Mouse (Mus musculus) B cell, adult 2 months (primary cell): ENCODE results near the gene Ispd.

Source experiments
- DNase-seq, 2 experiments: peaks; one replicate each; pipeline ENCODE4 v3.0.0; 2022

The Ispd gene

DNA sequence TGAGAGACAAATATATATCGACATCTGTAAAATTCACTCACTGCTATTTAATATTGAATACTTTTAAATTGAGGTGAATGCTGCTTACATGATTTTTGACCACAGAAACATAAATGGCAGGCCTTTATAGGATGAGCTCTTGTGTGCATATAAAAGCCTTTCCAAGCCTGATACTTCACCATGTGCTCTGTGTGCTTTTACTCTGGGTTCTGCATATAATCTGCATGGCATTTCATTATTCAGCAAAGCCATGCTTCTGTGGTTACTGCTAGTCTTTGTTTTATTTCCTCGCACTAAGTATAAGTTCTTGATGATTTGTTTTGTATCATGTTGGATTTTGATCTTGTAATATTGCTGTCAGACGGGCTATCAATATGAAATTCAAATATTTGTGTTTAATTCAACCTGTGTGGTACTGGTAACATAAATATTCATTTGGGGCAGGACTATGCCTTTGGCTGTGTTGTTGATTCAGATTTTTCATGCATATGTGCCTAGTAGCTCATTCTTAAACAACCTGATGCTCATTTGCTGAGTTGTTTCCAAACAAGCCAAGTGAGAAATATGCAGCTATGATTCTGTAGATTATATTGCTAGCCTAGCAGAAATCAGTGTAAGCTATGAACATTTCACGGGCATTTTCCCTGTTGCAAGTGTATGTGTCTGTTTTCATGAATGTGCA lies 189.3 kb downstream of the Ispd start:
- DNase-seq = no peak

DNA sequence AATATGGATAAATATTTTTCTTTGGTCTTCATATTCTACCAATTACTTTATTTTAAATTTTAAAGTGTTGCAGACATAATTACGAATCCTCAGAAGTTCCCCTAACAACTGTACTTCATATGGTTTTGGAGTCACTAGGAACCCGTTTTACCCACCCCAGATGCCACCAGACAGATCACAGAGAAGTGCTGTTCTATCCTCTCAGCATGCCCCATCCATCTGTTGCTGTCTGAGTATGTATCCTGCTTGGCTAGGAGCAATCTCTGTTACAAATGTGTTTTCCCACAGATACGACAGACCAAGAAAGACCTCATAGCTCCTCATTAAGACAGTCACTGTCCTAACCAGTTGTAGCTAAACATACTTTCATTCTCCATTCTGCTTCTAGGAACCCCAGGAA lies 203.6 kb downstream of the Ispd start:
- DNase-seq = no peak

DNA sequence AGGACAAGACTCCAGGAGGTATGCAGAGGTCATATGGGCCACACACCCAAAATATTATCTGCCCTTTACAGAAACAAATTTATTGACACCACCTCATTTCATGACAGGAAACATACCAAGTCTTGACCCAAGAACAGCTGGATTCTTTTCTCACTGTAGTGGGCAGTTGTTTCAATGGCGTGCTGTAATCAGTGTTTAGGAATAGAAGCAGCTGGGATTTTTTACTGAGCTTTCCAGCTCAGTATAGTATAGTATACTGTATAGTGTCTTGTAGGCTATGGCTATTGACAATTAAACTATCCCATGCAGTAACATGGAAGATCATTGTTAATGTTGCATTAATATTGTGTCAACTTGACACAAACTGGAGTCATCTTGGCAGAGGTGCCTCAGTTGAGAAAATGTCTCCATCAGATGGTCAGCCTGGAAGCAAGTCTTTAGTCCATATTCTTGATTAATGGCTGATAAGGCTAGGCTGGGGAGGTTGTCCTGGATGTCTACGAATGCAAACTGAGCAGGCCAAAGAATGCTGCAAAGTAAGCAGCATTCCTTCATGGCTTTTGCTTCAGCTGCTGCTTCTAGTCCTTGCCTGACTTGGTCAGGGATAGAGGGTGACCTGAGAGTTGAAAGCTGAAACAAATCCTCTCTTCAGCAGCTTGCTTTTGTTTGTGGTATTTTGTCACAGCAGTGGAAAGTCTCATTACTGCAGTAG lies 216.4 kb downstream of the Ispd start:
- no peak for DNase-seq

DNA sequence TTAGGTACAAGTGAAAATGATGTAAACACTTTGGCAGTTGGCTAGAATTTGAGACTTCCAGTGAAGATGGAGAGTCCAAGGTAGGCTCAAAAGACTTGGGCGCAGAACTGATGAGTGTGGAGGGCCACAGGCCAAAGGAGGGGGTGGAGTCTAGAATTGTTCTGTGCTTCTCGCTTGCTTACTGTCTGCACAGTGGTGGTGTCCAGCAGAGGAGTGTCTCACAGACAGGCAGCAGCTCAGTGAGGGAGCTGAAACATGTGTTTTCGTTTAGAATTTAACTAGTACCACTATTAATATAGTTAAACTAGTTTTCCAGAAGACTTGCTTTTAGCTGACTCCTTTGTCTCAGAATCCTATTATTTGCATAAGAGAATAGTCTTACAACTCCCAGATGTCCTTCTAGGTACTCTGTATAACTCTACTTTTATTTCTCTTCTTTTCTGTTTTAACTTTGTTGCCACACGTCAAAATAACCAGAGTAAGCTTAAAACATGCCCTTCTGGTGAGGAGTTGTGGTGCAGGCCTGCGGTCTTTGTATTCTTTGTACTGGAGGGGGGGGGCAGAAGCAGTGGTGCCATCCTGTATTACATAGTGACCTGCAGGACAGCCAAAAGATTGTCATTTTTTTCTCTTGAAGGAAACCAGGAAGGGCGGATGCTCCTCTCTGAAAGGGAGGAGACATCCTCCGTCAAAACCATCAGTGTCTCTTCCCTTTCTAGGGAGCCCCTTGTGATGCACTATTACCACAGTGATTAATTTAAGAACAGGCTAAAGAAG lies 240.9 kb downstream of the Ispd start:
- DNase-seq = no peak

DNA sequence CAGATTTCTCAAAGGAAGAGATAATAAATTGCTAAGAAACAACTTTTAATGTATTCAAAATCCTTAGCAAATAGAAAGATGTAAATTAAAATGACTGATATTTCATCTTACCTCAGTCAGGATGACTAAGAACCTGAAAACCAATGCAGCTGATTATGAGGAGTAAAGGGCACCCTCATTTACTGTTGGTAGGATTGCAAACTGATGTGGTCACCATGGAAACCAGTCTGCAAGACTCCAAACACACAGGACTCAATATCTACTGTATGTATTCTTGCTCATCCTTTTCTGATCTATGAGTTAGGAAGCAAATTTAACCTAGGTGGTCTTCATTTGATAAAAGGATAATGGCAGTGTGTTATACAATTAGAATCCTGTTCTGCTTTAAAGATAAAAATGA lies 246.0 kb downstream of the Ispd start:
- no peak for DNase-seq

DNA sequence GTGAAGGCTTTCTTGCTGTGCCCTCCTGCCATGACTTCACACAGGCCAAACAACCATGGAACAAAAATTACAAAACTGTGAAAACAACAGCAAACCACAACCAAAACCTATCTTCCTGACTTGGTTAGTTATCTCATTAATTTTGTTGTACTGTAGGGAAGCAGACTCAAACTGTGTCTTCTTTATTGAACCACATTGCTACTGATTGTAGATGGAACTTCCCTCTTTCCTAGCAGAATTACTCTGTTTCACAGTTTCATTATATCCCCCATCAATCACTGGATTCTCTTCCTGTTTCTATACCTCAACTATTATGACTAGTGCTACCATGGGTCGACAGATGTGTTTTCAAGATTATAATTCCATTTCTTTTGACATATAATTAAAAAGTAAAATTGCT lies 251.2 kb downstream of the Ispd start:
- DNase-seq = no peak

DNA sequence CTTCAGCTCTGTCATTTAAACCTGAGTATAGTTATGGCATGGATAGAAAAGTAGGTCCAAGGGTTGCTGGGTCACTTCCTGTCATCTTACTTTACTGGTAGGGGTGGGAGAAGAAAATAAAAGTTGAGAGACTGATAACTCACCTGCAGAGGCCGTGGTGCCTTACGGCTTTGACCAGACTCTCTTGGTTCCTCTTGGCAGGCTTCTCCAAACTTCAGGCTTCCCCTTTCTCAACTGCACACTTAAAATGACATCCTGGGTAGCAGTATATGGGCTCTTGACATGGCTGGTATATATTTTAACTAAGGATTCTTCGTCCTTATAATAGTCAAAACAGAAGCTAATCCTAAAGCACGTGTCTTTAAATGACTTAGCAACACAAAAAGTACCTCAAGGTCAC lies 266.3 kb downstream of the Ispd start:
- DNase-seq = no peak

DNA sequence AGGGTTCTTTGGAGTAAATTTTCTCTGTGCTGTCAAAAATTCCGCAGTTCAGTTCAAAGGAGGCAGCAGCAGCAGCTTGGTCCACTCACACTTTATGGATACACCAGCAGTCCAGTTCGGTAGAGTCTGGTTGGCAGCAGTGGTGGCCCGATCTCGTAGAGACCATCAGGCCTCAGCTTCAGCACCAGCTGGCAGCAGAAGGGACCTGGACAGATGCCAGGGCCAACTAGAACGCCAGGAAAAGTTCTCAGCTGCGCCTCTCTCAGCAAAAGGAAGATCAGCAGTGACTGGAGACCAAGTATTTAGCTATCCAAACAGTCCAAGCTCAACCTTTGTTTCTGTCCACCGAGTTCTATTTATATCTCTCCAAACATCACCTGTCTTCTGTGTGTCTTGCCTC lies 281.2 kb downstream of the Ispd start:
- DNase-seq = no peak

DNA sequence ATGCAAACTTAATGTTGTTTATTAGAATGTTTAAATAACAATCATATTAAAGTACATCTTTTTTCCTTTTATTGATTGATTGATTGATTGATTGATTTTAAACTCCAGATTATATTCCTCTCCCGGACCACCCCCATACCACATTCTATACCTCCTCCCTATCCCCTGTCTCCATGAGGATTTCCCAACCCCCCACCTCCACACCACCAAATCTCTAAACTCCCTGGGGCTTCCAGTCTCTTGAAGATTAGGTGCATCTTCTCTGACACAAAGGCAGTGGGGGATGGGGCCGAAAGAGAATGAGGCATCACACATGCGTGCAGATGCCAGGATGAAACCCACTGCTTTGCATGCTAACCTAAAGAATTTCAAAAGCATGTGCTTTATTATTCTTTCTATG lies 283.5 kb downstream of the Ispd start:
- DNase-seq = no peak

DNA sequence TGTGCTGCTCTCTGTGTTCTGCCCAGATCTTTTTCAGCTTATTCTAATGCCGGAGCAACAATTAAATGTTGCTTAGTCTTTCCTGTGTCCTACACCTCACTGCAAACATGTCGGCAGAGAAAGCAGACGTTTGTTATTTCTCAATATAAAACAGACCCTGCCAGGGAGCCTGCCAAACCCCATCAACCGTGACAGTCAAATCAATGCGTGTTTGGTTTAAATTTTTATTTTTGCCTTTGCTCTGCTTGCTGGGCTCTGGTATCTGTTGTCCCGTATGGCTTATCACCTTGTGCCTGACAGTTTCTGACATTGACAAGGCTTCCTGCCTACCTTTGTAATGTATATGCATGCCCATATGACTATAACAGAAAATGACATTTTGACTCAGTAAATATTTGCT lies 285.5 kb downstream of the Ispd start:
- DNase-seq = no peak

DNA sequence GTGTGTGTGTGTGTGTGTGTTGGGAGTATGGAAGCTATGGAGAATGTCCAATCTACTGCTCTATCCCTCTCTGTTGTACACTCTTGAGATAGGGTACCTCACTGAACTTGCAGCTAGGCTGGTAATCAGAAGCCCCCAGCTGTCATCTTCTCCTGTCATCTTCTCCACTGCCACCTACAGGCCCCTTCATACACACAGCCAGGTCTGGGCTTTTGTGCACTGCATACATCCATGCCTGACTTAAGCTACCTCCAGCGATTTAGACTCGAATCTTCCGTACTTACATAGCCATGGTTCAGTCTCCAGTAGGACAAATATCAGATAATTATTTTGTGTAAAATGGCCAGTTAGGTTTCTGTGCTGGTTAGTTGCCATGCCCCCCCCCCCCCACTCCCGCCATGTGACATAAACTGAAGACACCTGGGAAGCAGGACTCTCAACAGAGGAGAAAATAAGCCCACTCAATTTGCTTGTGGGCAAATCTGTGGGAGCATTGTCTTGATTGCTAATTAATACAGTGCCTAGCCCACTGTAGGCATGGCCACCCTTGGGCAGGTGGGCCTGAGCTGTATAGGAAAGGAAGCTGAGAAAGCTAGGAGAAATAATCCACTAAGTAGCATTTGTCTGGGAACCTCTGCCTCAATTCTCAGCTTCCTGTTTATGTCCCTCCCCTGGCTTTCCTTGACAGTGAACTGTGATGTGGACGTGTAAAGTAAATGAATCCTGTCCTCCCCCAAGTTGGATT lies 289.1 kb downstream of the Ispd start:
- DNase-seq = no peak

DNA sequence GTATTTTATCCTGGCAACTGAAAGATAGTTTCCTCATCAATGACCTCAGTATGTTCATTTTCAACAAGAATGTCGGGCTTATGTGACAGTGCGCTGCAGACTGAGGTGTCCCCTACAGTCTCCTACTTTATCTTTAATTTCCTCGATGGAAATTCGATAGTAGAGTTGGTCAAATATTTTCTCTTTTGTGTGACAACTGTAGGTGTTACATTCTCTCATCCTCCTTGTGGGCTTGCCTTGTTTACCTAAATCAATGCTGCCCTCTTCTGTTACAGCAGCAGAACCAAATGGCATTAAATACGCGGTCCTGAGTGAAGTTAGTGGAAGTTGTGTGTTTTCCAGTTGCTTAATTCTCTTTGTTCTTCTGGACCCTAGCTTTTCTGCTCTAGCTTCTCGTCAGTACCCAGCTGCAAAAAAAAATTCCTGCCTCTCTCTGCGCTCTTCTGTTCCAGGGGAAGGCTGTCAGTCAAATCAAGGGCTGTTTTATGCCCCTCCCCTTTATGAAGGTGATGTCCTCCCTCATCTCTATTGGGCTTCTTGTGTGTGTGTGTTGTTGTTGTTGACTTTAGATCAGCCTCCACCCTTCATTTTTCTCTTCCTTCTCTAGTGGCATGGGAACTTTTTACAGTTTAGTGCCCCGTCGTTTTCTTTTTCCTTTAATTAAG lies 289.8 kb downstream of the Ispd start:
- DNase-seq = peak; percentile 14 to 19

DNA sequence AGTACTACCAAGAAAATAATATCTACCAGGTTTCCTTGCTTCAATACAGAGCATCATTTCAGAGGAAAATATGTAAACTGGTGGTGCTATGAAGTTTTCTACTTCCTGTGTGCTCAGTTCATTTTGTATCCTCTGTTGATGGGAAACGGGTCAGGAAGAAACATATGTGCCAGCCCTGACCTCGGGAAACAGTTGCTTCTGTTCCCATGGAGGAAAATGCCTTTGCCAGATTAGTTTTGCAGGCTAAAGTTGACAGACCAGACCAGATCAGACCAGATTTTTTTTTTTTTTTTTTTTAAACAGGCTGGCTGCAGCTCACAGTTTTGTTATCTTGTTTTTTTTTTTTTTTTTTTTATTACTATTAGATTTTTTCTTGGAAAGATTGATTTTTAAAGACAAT lies 293.2 kb downstream of the Ispd start:
- DNase-seq = no peak

DNA sequence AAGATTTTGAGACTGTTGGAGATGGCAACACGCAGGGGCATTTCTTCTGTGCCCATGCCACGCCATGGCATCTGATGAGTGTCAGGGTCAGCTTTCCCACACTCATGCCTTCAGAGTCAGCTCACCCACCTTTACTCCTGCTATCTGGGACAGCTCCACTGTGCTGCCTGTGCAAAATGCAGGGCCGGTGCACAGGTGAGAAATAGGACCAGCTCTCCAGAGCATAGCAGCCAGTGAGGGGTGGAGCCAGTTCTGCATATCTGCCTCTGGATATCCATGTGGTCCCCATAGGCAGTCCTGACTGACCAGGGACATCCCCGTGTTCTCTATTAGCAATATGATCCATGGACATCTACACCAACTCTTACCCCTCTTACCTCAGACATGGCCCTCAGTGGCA lies 297.0 kb downstream of the Ispd start:
- no peak for DNase-seq

DNA sequence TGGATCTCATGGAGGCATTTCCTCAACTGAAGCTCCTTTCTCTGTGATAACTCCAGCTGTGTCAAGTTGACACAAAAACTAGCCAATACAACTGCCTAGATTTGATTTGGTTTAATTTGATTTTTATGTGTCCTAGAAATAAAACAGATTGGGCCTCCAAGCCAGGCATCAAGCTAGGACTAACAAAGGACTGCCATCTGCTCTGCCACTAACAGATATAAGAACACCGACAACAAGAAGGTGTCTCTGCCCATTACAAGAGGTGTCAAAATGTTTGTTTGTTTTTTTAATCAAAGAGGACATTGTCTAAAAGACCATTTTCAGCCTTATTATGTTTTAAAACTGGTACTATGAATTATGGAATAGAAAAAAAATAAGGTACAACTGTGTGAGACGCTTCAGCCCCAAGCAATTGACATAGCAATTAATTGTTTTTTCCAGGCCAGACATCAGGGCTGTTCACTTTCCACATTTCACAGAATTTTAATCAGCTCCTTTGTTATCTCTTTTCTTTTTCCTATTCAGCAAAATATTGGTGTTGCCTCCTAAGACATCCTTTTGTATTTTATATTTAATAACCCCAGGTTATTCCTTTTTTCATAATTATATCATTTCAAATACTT lies 299.7 kb downstream of the Ispd start:
- no peak for DNase-seq

DNA sequence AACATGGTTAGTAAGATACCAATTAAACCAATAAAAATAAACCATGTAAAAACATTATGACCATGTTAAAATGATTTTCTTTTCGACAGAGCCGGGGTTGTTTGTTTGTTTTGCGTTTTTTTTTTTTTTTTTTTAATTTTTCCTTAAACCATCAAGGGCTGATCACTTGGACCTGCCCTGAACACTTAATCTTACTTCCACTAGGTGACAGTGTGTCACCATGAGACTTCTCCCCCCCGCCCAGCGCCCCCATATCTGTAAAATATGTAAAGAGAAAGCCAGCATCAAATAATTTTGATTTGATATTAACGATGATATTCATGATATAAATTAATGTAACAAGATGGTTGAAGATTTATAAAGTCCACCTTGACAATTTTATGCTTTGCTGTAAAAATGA lies 300.5 kb downstream of the Ispd start:
- no peak for DNase-seq

DNA sequence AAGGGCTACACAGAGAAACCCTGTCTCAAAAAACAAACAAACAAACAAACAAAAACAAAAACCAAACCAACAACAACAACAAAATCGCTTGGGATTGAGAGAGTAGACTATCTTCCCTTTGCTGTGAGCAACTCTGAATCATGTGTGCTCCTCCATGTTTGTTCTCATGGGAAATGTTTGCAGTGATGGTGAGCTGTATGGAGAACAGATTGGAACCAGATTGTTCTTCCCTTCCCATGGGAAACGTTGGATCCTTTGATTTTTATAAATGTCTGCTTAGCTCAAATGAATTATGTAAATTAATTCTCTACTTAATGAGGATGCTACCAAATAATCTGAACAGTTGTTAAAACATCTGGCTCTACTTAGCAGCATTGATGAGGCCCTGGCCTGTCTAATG lies 312.8 kb downstream of the Ispd start:
- DNase-seq = no peak

DNA sequence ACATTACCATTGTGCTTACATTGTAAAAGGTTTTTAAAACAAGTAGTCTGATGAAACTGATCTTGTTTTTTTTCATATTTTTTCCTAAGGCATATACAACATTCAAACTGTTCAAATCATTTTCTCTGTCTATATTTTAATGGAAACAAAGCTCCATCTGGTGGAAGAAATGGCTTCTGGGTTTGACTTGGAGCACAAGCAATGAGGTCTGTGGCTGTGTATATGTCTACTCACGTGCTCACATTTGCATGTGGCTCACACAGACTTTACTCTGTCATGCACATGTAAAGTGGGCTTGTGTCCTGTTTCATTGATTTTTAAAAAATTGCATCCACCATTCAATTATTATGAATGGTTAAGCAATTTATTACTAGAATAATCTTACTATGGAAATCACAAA lies 323.1 kb downstream of the Ispd start:
- no peak for DNase-seq

DNA sequence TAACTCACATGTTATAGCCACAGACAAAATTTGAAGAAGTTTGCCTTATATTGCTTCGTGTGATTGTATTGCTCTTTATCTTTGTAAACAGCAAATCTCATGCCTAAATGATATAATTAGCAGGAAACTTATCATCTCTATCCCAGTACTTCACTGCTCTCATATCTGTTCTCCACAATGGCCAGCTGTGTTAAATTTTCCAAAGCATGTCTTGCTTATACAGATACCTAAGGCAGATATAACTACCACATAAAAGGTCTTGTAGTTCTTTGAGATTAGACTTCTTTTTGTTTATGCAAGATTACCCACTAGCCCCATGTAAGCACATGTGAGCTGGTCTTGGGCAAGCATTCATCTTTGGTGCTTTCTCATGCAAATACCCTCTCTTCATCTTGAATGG lies 327.6 kb downstream of the Ispd start:
- no peak for DNase-seq

DNA sequence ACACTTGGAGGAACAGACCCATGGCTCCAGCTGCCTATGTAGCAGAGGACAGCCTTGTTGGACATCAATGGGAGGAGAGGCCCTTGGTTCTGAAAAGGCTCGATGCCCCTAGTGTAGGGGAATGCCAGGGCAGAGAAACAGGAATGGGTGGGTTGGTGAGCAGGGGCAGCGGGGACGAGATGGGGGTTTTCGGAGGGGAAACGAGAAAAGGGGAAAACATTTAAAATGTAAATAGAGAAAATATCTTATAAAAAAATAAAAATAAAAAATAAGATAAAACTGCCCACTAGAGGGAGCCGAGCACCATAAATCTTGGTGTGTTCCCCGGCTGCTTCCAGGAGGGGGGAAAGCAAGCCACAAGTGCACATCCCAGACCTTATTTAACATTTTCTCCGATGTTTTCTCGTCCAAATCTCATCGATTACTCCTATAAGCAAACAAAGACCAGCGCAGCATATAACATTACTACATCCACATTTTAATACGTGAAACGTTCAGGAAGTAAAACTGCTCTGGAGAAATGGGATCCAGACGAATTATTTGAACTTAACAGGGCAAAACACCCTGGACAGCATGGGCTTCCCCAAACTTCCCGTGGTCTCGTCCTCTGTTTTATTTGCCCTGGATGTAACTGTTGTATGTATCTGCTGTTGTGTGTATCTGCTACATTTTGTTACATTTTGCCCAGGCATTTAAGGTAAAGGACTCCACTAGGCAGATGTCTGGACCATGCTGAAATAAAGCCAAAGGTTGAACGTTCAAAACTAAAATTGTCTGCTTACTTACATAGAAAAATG lies 332.8 kb downstream of the Ispd start:
- peak; percentile 12 to 17 for DNase-seq

DNA sequence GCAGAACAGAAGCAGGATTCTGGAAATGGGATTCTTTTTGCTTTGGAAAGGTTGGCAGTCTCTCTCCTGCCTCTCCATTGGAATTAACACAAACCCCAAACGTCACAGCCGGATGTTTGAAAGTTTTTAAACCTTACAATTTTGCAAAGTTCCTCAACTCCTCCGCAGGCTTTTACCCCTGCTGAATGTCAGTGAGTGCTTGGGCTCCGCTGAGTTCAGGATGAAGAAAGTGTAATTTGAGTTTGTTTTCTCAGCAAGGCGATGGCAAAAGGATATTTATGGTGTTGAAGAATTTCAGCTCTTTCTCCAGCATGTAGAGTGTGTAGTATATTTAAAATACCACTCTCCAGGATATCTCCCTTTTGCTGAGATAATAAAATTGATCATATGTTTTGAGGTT lies 336.3 kb downstream of the Ispd start:
- DNase-seq = no peak

DNA sequence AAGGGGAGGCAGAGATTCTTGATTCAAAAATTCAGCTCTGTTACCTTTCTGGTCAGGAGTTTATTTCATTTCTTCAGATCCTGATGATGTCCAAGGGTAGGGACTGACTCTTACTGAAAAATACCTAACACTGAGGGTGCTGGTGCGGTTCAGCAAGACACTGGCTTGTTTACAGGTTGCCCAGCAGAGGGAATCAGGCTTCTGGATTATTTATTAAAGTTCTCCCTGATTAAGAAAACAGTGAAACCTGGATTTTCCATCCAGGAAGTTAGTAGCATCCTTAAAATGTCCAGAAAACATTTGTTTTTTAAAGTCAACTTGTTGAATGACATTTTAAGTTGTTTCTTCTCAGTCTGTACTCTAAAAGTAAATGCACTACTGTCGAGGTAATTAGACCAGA lies 337.2 kb downstream of the Ispd start:
- DNase-seq = no peak
